Mouse (Mus musculus): ENCODE data around the gene Pitpnc1.

DNA sequence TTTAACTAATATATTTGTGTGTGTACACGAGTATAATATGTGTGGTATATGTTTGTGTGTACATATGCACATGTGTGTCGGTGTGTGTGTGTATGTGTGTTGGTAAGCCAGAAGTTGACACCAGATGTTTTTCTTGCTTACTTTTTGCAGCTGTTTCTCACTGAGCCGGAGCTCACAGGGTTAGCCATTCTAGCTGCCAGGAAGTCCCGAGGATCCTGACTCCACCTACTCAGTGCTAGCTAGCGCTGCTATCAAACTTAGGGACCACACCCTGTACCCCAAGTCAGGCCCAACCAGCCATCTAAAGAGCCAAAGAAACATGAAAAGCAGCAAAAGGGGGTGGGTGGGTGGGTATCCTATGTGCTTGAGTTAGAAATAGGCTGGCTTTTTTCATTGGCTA lies 23.1 kb downstream of the Pitpnc1 start:
- TF ChIP-seq POLR2A (IDR thresholded peaks at IDR 0.05; ENCODE audit: borderline replicate concordance, control insufficient read depth, low read depth, low read length) (no peak), CTCF (IDR thresholded peaks at IDR 0.05; ENCODE audit: control insufficient read depth, insufficient read depth, low read length) (no peak)

Data from bone marrow, adult 2 months (tissue).